Comparison of ENCODE assay signal across 8 mouse cellular contexts in genomic region chr19:12013228-12013627, GRCm38 (mm10). TPM values are rescaled to one million over a fixed set of nuclear protein-coding genes. Genes with fewer than 3 reads are reported as not detected.
DNase-seq lines count a peak whose midpoint lies in the region; ATAC-seq and TF ChIP-seq lines count a peak whose summit lies in the region.

No protein-coding gene starts in this region.

- no peaks in the 10 kb centered on the region for H3K9me3 ChIP-seq in liver, embryonic 14.5 days (ENCODE audit: control insufficient read depth, low read length)

- H3K4me1 ChIP-seq in liver, embryonic 14.5 days (replicated peaks; ENCODE audit: control insufficient read depth in 2 of 2, insufficient read depth in 2 of 2, low read length in 1 of 2): peaks cover 6 to 11% of the 10 kb centered on the region in 2 experiments; a peak in 2 of 4 replicates
- H3K4me1 ChIP-seq in thymus, adult 2 months (replicated peaks; ENCODE audit: control insufficient read depth, insufficient read depth, low read length): peaks cover 6% of the 10 kb centered on the region

- no peaks in the 10 kb centered on the region for H3K36me3 ChIP-seq in liver, embryonic 14.5 days (replicated peaks; ENCODE audit: control insufficient read depth, insufficient read depth, low read depth)
- no peaks in the 10 kb centered on the region for H3K36me3 ChIP-seq in thymus, adult 2 months (ENCODE audit: control insufficient read depth, insufficient read depth, low read length)

- H3K27ac ChIP-seq in liver, embryonic 14.5 days: no peak overlapping the region
- no peak overlapping the region; the same call in 1 of the 2 replicates for H3K27ac ChIP-seq in thymus, adult 2 months (ENCODE audit: control insufficient read depth, insufficient read depth, low read length)

- no peak overlapping the region for H3K9ac ChIP-seq in liver, embryonic 14.5 days (replicated peaks)

- under 1% methylated on average over 12 of the region's 12 CpGs for WGBS in liver, embryonic 14.5 days (ENCODE audit: insufficient replicate concordance)
- WGBS in thymus, adult 2 months: 5% methylated on average over 10 of the region's 12 CpGs

- TF ChIP-seq EP300 in liver, embryonic 14.5 days (IDR thresholded peaks at IDR 0.05; ENCODE audit: low read depth): no peak

- no peaks in the 10 kb centered on the region for H3K27me3 ChIP-seq in liver, embryonic 14.5 days (ENCODE audit: control insufficient read depth, insufficient read depth, low read length)
- H3K27me3 ChIP-seq in thymus, adult 2 months (ENCODE audit: control insufficient read depth, insufficient read depth, low read length): no peaks in the 10 kb centered on the region

- peak overlapping the region; percentile 85 for H3K4me2 ChIP-seq in liver, embryonic 14.5 days (ENCODE audit: low read depth)

- H3K4me3 ChIP-seq in liver, embryonic 14.5 days (ENCODE audit: insufficient read depth in 1 of 2, low read depth in 2 of 2, low read length in 2 of 2): peak overlapping the region; percentile 36 to 63; a peak in 3 of 4 replicates
- H3K4me3 ChIP-seq in thymus, adult 2 months (ENCODE audit: control insufficient read depth, insufficient read depth, low read length): peak overlapping the region; percentile 10; the same call in 1 of the 2 replicates

- peak; percentile 62 for DNase-seq in right cerebral cortex, adult 18-20 months
- DNase-seq in right cerebral cortex, postnatal 4 days: no peak
- DNase-seq in embryo, embryonic 10 days (ENCODE audit: low spot score): peak; percentile 77
- DNase-seq in heart, adult 18-20 months: peak; percentile 78 to 85
- DNase-seq in kidney, adult 18-20 months: peak; percentile 52
- DNase-seq in liver, embryonic 14.5 days (ENCODE audit: low read depth in 3 of 3, low spot score in 3 of 3): peak in 1 of 3 experiments; percentile 43
- peak; percentile 71 for DNase-seq in naive thymus-derived CD4-positive, alpha-beta T cell, adult 2 months (ENCODE audit: low read depth)
- peak; percentile 53 for DNase-seq in thymus, adult 2 months

- TF ChIP-seq POLR2A in thymus, adult 2 months (IDR thresholded peaks at IDR 0.05; ENCODE audit: control insufficient read depth, extremely low read depth, insufficient read depth, low read length, poor library complexity): no peak

- no peak for ATAC-seq in liver, embryonic 14.5 days (ENCODE audit: insufficient read depth)

- TF ChIP-seq CTCF in liver, embryonic 14.5 days (IDR thresholded peaks at IDR 0.05; ENCODE audit: low read depth): no peak
- TF ChIP-seq CTCF in thymus, adult 2 months (IDR thresholded peaks at IDR 0.05; ENCODE audit: borderline replicate concordance, control insufficient read depth, extremely low read depth, insufficient read depth, low read length, poor library complexity): no peak

RNA-seq across cellular contexts. Expression of gene Olfr1423, which starts 27.9 kb away (rescaled TPM):
- total RNA-seq in heart, adult 18-20 months (2021): not detected
- polyA plus RNA-seq in liver, embryonic 14.5 days (2012; rRNA removed): not detected in 2 replicates
- polyA plus RNA-seq in liver, embryonic 14.5 days (2014; fragmentation: Nextera tagmentation; extraction: Ambion mirVana): not detected in 2 replicates
- polyA plus RNA-seq in thymus, adult 2 months (2012; rRNA removed): not detected in 2 replicates

RNA-seq across cellular contexts. Expression of gene Osbp, which starts 47.5 kb away (rescaled TPM):
- total RNA-seq in heart, adult 18-20 months (2021): 10 to 100 TPM; 97.2 to 99.2 TPM
- polyA plus RNA-seq in liver, embryonic 14.5 days (2012; rRNA removed): 8.2 and 11.7 TPM in 2 replicates
- polyA plus RNA-seq in liver, embryonic 14.5 days (2014; fragmentation: Nextera tagmentation; extraction: Ambion mirVana): 3.9 and 5.0 TPM in 2 replicates
- 23.0 and 24.5 TPM in 2 replicates for polyA plus RNA-seq in thymus, adult 2 months (2012; rRNA removed)

RNA-seq across cellular contexts. Expression of gene Olfr1424, which starts 49.3 kb away (rescaled TPM):
- total RNA-seq in heart, adult 18-20 months (2021): not detected
- polyA plus RNA-seq in liver, embryonic 14.5 days (2012; rRNA removed): not detected in 2 replicates
- polyA plus RNA-seq in liver, embryonic 14.5 days (2014; fragmentation: Nextera tagmentation; extraction: Ambion mirVana): not detected in 2 replicates
- not detected in 2 replicates for polyA plus RNA-seq in thymus, adult 2 months (2012; rRNA removed)
